Mouse (Mus musculus) hindlimb bud, embryonic 11.5 days (tissue): ENCODE data around the gene Inpp1.

Experiments
- DNase-seq: peaks from one replicate; pipeline ENCODE4 v3.0.0-alpha.2; 2012; ENCODE audit warnings: low read depth, low spot score; ENCODE audit errors: extremely low spot score

Gene Inpp1

GRCm38 (mm10) chr1:52793692-52794091 is 23.8 kb downstream of the Inpp1 start:
- no peak for DNase-seq

- no peak for DNase-seq
Observed at GRCm38 (mm10) chr1:52792701-52793100, 24.8 kb downstream of the Inpp1 start.

- no peak for DNase-seq
Observed at GRCm38 (mm10) chr1:52787254-52787653, 30.2 kb downstream of the Inpp1 start.

GRCm38 (mm10) chr1:52765176-52766111 is 52.0 kb downstream of the Inpp1 start:
- DNase-seq, result no peak

DNA sequence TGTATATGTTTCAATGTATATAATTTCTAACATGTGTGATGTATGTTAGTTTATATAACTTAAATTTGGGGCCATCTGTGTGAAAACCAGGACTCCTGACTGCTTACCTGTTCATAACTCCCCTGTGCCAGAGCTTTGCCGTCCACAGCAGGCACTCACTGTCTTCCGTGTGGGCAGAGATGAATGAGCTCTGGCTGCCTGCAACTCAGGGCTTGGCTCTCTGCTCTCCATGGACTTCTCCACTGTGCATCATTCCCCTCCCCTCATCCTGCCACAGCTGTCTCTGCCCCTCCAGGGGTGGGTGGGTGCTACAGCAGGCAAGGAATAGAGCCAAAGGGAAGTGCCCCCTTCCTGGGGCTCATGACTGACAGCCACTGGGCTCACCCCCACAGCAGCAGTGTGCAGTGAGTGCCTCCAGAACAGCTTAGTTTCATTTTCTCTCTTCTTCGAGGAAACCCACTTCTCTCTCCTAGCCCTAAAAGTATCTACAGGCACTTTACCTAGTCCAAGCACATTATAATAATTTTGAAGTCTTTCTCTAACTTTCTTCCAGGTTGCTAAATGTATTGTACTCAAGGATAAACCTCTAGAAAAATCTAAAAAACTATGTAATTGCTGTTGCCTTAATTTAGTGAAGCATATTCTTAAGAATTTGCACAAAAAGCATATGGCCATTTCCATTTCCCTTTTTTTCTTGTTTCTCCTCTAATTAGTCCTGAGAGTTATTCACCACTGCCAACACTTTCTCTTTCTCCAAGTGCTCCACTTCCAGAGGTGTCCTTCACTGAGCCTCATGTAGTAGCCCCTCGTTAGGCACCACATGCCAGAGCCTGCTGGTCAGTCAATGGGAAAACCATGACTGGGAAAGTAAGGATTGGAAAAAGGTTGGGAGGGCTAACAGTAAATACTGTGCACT is 53.3 kb downstream of the Inpp1 start:
- DNase-seq, result no peak

DNA sequence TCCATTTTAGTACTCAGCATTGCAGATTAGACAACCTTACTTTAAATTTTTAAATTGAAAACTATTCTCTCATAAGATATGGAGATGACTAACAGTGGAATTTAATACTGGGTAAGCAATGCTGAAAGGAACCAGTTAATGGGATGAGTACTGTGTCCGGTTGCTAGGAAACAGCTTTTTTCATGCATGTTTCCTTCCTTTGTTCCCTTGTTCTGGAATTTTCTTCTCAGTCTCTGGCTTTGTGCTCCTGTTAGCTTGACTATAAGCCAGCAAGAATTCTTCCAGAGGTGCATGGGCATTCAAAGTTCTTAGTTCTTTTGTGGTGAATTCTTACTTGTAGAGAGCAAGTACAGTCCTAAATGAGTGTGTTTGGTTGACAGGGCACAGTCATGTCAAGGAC is 59.3 kb downstream of the Inpp1 start:
- DNase-seq, result no peak

DNA sequence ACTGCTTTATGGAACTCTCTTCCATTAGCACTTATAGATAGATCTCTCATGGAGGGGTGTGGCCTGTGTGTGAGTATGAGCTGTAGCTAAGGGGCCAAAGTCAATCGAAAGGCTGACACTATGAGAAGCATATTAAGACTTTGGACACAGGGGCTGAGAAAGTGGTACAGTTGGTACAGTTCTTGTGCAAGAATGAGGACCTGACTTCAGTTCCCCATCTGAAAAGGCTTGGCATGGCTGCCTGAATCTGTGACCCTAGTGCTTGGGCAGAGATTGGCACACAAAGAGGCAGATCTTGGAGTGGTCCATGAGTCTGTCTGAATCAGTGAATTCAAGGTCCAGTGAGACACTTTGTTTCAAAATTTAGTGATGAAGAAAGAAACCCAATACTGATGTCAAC is 63.2 kb downstream of the Inpp1 start:
- DNase-seq, result no peak

DNA sequence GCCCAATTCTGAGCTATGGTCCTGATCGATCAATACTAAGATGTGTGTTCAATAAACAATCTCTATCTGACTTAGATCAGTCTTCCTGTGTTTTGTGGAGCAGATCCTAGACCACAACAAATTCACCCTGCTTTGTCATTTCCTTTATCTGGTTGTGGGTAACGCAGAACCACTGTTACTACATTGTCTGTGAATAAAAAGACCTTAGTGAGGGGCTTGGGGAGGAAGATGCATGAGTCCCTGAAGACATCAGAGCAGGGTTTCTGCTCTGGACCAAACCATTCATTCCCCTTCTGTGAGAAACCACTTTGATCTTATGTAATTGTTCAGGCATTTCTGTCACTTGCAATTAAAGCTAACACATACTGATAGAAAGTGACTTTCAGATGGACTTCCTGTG is 63.7 kb downstream of the Inpp1 start:
- no peak for DNase-seq

- no peak for DNase-seq
Observed at GRCm38 (mm10) chr1:52752706-52753105, 64.8 kb downstream of the Inpp1 start.

GRCm38 (mm10) chr1:52751634-52752033 is 65.9 kb downstream of the Inpp1 start:
- no peak for DNase-seq

GRCm38 (mm10) chr1:52749978-52750377 is 67.5 kb downstream of the Inpp1 start:
- no peak for DNase-seq

GRCm38 (mm10) chr1:52748260-52748659 is 69.2 kb downstream of the Inpp1 start:
- peak; percentile 37 for DNase-seq

GRCm38 (mm10) chr1:52742567-52742966 is 74.9 kb downstream of the Inpp1 start:
- DNase-seq, result no peak
